Mouse (Mus musculus) thymus, adult 2 months (tissue): ENCODE data around the gene Zfp579.

ENCODE experiments used
- CTCF ChIP-seq: fragments of 200-500 bp; IDR thresholded peaks from 2 replicates; pipeline ENCODE4 v1.5.1; 2012; ENCODE audit warnings: mild to moderate bottlenecking, control low read depth, low read length, moderate library complexity, borderline replicate concordance; ENCODE audit not compliant: control insufficient read depth, poor library complexity, insufficient read depth; ENCODE audit errors: extremely low read depth
- POLR2A ChIP-seq: fragments of 200-500 bp; IDR thresholded peaks from 2 replicates; pipeline ENCODE4 v1.6.1; 2012; ENCODE audit warnings: mild to moderate bottlenecking, low read length, control low read depth, moderate library complexity; ENCODE audit not compliant: control insufficient read depth, poor library complexity, insufficient read depth; ENCODE audit errors: extremely low read depth

DNA sequence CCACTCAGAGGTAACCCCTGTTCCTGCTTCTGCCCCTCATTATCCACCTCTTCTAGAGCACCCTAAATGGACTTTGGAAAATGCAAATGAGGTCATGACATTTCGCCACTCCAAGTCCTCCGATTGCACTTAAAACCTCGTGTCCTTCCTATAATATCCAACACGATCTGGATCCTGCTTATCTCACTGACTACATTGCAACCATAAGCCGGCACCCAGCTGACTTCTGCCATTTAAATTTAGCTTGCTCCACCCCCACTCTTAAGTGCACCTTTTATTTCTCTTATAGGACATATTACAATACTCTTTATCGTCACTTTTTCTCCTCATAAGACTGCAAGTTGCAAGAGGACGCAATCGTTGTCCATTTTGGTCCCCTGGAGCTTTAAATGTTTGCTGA is 41.5 kb upstream of the Zfp579 start:
- TF ChIP-seq POLR2A, result no peak
- no peak for TF ChIP-seq CTCF
